Mouse (Mus musculus) neural tube, embryonic 14.5 days (tissue): ENCODE measurements around the gene Litaf. TPM values are rescaled to one million over a fixed set of nuclear protein-coding genes. Genes with fewer than 3 reads are reported as not detected.

Experiments used
- ATAC-seq: fragments of 200-750 bp; cut with Nextera tagmentation; 2 replicates; pipeline ENCODE4 v1.8.0; 2017; ENCODE audit warnings: low read depth, mild to moderate bottlenecking, moderate TSS enrichment, moderate library complexity
- H3K27ac ChIP-seq: fragments of 300-500 bp; sonication (generic); 2 replicates; pipeline ENCODE4 v1.5.1; 2014; ENCODE audit warnings: low read depth, mild to moderate bottlenecking, control low read depth, low read length, moderate library complexity, mixed read lengths
- H3K27me3 ChIP-seq: fragments of 300-500 bp; sonication (generic); 2 replicates; pipeline ENCODE4 v1.6.1; 2014; ENCODE audit warnings: low read length; ENCODE audit not compliant: control insufficient read depth, insufficient read depth
- H3K36me3 ChIP-seq: fragments of 300-500 bp; sonication (generic); 2 replicates; pipeline ENCODE4 v1.6.1; 2014; ENCODE audit warnings: low read length, mixed read lengths; ENCODE audit not compliant: control insufficient read depth, insufficient read depth
- H3K4me1 ChIP-seq: fragments of 300-500 bp; sonication (generic); 2 replicates; pipeline ENCODE4 v1.6.1; 2014; ENCODE audit warnings: low read length; ENCODE audit not compliant: control insufficient read depth, insufficient read depth
- H3K4me2 ChIP-seq: fragments of 300-500 bp; sonication (generic); 2 replicates; pipeline ENCODE4 v1.6.1; 2014; ENCODE audit warnings: mild to moderate bottlenecking, low read depth, low read length, control low read depth
- H3K4me3 ChIP-seq: fragments of 300-500 bp; sonication (generic); 2 replicates; pipeline ENCODE4 v1.5.1; 2014; ENCODE audit warnings: low read depth, low read length, control low read depth, mixed read lengths
- H3K9ac ChIP-seq: fragments of 300-500 bp; sonication (generic); replicated peaks from 2 replicates; pipeline ENCODE4 v1.6.1; 2014; ENCODE audit warnings: low read depth, mild to moderate bottlenecking, control low read depth, low read length, mixed read lengths
- H3K9me3 ChIP-seq: fragments of 300-500 bp; sonication (generic); 2 replicates; pipeline ENCODE4 v1.6.1; 2016; ENCODE audit warnings: low read length; ENCODE audit not compliant: control insufficient read depth
- WGBS: fragments of 180-500 bp; shearing (Covaris S2); extraction: QIAGEN DNeasy Blood & Tissue Kit; methylation state at CpG from one replicate; pipeline ENCODE4 v1.1.7; 2014; 5-methylcytosine and 5-hydroxymethylcytosine counted together
- polyA plus RNA-seq: library from polyadenylated mRNA; unstranded; fragments of >200 nt; fragmentation: Nextera tagmentation; extraction: Ambion mirVana; gene quantifications from 2 replicates; pipeline ENCODE4 v1.2.1, GENCODE M21; 2014

Litaf gene
- polyA plus RNA-seq, 1 experiment from 2014 or later = 20.4 TPM

DNA sequence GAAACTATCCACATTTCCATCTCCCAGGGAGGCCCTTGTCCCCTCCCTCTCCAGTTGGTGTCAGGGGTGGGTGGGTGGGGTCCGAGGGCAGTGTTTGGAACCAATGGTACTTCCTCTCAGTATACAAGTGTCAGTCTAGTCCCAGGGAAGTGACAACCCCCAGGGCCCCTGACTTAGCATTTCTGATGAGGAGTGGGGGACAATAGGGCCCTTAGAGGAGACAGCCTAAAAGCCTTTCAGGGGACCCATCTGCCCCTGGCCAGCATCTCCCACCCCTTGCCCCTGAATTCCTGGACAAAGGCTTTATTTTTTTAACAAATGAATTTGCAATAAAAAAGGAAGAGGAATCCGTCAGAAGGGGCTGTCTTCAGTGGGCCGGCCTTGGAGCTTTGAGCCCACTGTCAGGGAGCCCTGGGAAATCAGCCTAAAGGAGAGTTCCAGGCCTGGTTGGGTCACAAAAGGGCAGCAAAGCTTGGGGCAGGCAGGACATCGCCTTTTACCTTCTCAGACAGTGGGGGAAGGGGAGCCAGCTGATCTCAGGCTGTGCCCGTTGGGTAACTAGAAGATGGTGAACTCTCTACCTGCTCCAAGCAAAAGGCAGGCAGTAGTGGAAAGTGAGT, 129.1 kb downstream of the Litaf start:
- no peaks in the 10 kb centered on the region for H3K4me1 ChIP-seq
- no peak overlapping the region for H3K9ac ChIP-seq
- no peaks in the 10 kb centered on the region for H3K36me3 ChIP-seq
- no peak overlapping the region for H3K4me3 ChIP-seq
- H3K27me3 ChIP-seq = no peaks in the 10 kb centered on the region
- no peak for ATAC-seq
- no peak overlapping the region for H3K4me2 ChIP-seq
- no peak overlapping the region for H3K27ac ChIP-seq
- H3K9me3 ChIP-seq = no peaks in the 10 kb centered on the region
- 29% methylated on average over 5 of the region's 5 CpGs for WGBS

DNA sequence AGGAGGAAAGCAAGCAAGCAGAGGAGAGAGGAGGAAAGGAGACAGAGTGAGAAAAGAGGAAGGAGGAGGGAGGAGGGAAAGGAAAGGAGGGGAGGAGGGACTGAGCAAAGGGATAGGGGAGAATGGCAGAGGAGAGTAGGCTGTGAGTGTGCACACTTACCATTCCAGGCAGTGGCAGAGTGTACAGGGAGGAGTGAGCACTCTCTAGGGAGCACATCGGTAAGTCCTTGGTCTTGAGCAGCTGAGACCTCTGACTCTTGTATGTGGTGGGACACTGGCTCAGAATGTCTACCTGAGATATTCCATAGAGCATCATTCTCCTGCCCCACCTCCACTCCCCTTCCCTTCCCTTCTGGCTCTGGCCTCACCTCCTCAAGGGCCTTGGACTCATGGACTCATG, 131.9 kb downstream of the Litaf start:
- no peak overlapping the region for H3K9ac ChIP-seq
- H3K4me3 ChIP-seq = no peak overlapping the region
- no peak overlapping the region for H3K4me2 ChIP-seq
- H3K4me1 ChIP-seq = no peaks in the 10 kb centered on the region
- no peak overlapping the region for H3K27ac ChIP-seq
- WGBS = 89% methylated on average over 1 of the region's 1 CpGs
- H3K36me3 ChIP-seq = no peaks in the 10 kb centered on the region
- H3K27me3 ChIP-seq = no peaks in the 10 kb centered on the region
- ATAC-seq = no peak
- no peaks in the 10 kb centered on the region for H3K9me3 ChIP-seq

DNA sequence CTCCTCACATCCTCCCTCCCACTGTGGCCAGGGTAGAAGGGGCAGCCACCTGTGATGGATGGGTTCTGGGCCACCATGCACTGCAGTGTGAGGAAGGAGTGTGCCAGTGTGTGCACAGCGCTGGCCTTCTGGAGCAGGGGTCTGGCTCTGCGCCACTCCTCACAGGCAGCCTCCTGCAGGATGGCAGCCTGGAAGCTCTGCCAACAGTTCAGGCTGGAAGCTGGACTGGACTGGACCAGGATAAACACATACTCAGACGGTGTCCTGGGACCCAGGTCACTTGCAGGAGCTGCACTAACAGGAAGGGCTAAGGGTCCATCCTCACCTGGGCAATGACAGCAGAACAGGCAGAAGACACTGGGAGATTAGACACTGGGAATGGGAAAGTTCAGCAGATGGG, 132.6 kb downstream of the Litaf start:
- no peak for ATAC-seq
- Histone ChIP-seq H3K4me3 (no peak overlapping the region), H3K27ac (no peak overlapping the region), H3K27me3 (no peaks in the 10 kb centered on the region), H3K9ac (no peak overlapping the region), H3K36me3 (no peaks in the 10 kb centered on the region), H3K4me2 (no peak overlapping the region), H3K9me3 (no peaks in the 10 kb centered on the region), H3K4me1 (no peaks in the 10 kb centered on the region)
- WGBS = 82% methylated on average over 3 of the region's 3 CpGs

DNA sequence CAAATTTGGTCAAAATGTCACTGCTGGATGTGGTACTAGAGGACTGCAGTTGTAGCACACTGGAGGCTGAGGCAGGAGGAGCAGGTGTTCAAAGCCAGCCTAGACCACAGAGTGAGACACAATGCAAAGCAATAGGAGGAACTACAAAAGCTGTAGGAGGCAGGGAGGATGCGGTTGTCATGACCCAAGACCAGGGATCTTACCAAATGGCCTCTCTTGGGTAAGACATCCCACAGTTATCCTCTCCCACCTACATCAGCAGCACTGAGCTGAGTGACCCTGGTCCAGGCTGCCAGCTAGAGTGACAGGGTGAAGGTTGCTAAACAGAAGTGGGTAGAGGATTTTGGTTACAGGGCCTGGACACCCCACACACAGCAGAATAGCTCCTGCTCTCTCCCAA, 138.9 kb downstream of the Litaf start:
- Histone ChIP-seq H3K4me2 (no peak overlapping the region), H3K36me3 (no peaks in the 10 kb centered on the region), H3K4me1 (no peaks in the 10 kb centered on the region), H3K9ac (no peak overlapping the region), H3K27me3 (no peaks in the 10 kb centered on the region), H3K4me3 (no peak overlapping the region), H3K9me3 (no peaks in the 10 kb centered on the region), H3K27ac (no peak overlapping the region)
- 70% methylated on average over 1 of the region's 1 CpGs for WGBS
- no peak for ATAC-seq

DNA sequence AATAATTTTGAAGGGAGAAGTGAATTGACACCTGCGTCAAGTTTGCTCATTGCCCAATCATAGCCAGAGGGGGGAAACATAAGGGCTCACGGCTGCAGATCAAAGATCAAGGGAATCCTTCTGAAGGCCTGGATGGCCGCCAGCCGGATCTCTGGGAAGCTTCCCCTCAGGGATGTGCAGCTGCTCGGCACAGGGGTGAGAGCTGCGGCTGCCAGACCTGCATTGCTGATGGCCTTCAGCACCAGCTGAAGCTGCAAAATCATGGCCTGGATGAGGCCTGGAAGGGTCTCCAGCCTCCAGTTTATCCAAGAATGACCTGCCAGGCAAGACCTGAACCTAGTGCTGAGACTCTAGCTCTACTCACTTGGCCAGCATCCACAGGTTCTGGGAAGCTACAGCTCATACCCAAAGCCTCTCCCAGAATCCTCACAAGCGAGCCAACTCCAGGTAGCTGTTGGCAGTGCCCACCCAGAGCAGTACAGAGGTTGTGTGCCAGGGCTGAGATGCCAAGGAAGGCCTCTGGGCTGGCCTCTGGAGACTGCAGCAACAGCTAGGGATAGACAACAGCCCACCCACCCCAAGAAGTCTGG, 140.3 kb downstream of the Litaf start:
- WGBS = 45% methylated on average over 7 of the region's 7 CpGs
- no peak for ATAC-seq
- H3K27me3 ChIP-seq = no peaks in the 10 kb centered on the region
- no peaks in the 10 kb centered on the region for H3K9me3 ChIP-seq
- no peaks in the 10 kb centered on the region for H3K4me1 ChIP-seq
- H3K27ac ChIP-seq = no peak overlapping the region
- H3K4me3 ChIP-seq = no peak overlapping the region
- no peak overlapping the region for H3K4me2 ChIP-seq
- H3K9ac ChIP-seq = no peak overlapping the region
- no peaks in the 10 kb centered on the region for H3K36me3 ChIP-seq

DNA sequence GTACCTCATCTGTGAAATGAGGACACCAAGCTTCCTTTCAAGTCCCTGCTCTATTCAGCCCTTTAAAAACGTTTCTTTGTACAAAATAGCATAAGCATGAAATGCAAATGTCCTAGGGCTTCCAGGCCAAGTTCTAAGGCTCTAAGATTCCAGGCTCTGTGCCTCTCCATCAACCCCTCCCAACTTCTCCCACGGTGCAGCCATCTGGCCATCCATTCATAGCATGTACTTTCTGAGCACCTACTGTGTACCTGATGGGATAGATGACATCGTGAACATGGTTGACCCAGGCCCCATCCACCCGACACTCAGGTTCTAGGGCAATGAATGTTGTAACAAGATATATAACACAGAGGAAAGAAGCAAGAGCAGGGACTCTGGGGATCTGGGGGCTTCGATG, 142.4 kb downstream of the Litaf start:
- H3K4me1 ChIP-seq = no peaks in the 10 kb centered on the region
- H3K27me3 ChIP-seq = no peaks in the 10 kb centered on the region
- no peak overlapping the region for H3K27ac ChIP-seq
- H3K36me3 ChIP-seq = no peaks in the 10 kb centered on the region
- 67% methylated on average over 5 of the region's 5 CpGs for WGBS
- H3K9me3 ChIP-seq = no peaks in the 10 kb centered on the region
- ATAC-seq = no peak
- no peak overlapping the region for H3K9ac ChIP-seq
- no peak overlapping the region for H3K4me2 ChIP-seq
- no peak overlapping the region for H3K4me3 ChIP-seq

DNA sequence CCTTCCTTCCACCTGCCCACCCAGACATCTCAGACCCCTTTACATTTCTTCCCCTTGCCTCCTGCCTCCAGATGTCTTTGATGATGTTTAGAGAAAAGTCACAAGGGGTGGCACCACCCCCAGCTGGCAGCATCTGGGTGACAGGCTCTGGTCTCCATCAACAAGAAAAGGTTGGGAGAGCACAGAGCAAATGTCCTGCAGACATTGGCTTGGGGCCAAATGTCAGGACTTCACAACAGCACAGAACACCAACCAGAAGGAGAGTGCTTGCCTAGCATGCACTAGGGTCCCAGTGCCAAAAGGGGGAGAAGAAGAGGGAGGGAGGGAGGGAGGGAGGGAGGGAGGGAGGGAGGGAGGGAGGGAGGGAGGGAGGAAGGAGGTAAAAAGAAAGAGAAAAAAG, 146.1 kb downstream of the Litaf start:
- Histone ChIP-seq H3K27ac (no peak overlapping the region), H3K4me1 (no peaks in the 10 kb centered on the region), H3K36me3 (no peaks in the 10 kb centered on the region), H3K4me3 (no peak overlapping the region), H3K4me2 (no peak overlapping the region), H3K9me3 (no peaks in the 10 kb centered on the region), H3K9ac (no peak overlapping the region), H3K27me3 (no peaks in the 10 kb centered on the region)
- ATAC-seq = no peak

DNA sequence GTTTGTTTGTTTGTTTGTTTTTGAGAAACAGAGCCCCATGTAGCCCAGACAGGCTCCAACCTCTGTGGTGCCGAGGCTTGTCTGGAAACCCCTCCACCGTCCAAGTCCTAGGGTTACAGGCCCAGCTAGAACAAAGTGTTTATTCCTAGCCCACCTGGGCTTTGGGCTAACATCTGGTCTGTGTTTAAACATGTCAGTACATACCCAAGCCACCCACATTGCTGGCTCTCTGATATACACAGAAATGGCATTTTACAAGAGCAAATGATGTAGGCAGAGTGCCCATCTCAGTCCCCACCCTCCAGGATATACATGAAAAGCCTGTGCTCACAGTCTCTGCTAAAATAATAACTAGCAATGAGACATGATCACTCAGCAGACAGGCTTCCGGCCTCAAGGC, 149.7 kb downstream of the Litaf start:
- Histone ChIP-seq H3K9ac (no peak overlapping the region), H3K9me3 (no peaks in the 10 kb centered on the region), H3K4me1 (no peaks in the 10 kb centered on the region), H3K27me3 (no peaks in the 10 kb centered on the region), H3K27ac (no peak overlapping the region), H3K36me3 (no peaks in the 10 kb centered on the region), H3K4me2 (no peak overlapping the region), H3K4me3 (no peak overlapping the region)
- ATAC-seq = no peak
- 86% methylated on average over 3 of the region's 3 CpGs for WGBS

DNA sequence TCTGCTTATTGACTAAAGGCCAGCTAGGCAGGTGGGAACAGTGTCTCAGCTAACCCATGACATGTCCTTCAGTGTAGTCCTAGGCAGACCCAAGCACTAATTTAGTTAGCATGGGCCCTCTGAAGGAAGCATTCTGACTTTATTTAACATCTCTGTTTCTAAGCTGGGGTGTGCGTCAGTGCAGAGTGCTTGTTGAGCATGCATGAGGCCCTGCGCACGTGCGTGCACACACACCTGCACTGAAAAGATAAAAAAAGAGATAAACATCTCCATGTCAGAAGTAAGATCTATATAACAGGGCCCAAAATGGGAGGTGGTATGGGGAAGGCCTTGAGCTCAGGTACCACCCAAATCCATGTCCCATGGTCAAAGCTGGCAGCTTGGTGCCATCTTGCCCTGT, 150.9 kb downstream of the Litaf start:
- H3K4me3 ChIP-seq = no peak overlapping the region
- no peaks in the 10 kb centered on the region for H3K4me1 ChIP-seq
- H3K9me3 ChIP-seq = no peaks in the 10 kb centered on the region
- H3K27me3 ChIP-seq = no peaks in the 10 kb centered on the region
- no peak for ATAC-seq
- WGBS = 95% methylated on average over 4 of the region's 4 CpGs
- no peak overlapping the region for H3K4me2 ChIP-seq
- no peaks in the 10 kb centered on the region for H3K36me3 ChIP-seq
- no peak overlapping the region for H3K9ac ChIP-seq
- H3K27ac ChIP-seq = no peak overlapping the region
